Mouse (Mus musculus) MEL-GATA-1-ER (cell line): ENCODE measurements around the gene Furin.

Source experiments
- DNase-seq: peaks from one replicate; pipeline ENCODE4 v3.0.0-alpha.2; 2012; ENCODE audit warnings: low read depth; ENCODE audit errors: extremely low read depth

The Furin gene

DNA sequence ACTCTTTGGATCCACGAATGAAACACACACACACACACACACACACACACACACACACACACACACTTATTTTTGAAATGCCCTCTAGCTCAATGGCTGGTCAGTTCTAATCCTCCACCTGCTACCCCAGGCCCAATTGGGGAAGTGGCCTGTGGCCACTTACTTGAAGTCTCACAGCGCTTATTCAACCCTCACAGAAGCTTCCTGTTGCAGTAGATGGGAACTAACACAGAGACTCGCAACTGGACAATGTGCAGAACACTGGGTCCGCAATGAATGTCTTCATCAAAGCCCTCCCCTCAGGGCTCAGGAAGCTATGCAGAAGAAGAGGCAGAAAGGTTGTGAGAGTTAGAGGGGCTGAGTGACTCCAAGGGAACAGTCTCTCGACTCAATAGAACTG, 22.5 kb upstream of the Furin start:
- no peak for DNase-seq

GRCm38 (mm10) chr7:80426363-80426762, 21.1 kb upstream of the Furin start:
- DNase-seq: no peak

GRCm38 (mm10) chr7:80424722-80425121, 19.5 kb upstream of the Furin start:
- no peak for DNase-seq

- no peak for DNase-seq
Measured at GRCm38 (mm10) chr7:80422759-80423480, 17.7 kb upstream of the Furin start.

DNA sequence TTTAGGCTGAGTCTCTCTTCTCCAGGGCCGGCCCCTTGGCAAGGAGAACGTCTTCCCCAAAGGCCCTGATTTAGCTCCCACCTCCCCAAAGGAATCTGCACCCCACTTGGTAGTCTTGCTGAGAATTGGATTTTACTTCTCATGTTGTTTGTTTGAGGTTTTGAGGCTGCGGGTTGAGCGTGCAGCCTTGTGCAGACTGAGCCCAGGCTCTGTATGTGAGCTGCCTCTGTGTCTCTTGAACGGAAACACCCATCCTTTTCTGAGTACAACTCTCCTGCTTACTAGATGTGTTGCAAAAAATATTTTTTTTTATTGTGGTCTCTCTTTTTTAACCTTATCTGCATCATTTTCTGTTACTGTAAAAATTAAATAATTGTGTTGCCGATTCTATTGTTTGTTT, 16.3 kb upstream of the Furin start:
- DNase-seq: no peak

GRCm38 (mm10) chr7:80420586-80420985, 15.3 kb upstream of the Furin start:
- DNase-seq: no peak

DNA sequence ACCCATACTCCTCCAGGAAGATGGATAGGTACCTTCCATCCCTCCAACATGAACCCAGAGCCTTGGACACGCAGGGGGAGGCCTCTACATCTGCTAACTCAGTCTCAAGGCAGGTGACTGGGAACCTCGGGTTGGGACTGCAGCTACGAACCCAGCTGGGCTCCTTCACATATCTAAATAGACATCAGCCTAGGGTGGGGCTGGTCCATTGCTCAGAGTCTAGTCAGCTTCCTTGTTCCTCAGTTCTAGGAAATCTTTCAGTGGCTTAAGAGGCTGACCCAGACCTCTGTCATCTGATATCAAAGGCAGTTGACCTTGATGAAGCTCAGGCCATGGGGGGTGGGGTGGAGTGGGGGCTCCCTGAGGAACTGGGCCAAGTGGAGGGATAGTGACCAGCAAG, 14.0 kb upstream of the Furin start:
- DNase-seq: no peak

DNA sequence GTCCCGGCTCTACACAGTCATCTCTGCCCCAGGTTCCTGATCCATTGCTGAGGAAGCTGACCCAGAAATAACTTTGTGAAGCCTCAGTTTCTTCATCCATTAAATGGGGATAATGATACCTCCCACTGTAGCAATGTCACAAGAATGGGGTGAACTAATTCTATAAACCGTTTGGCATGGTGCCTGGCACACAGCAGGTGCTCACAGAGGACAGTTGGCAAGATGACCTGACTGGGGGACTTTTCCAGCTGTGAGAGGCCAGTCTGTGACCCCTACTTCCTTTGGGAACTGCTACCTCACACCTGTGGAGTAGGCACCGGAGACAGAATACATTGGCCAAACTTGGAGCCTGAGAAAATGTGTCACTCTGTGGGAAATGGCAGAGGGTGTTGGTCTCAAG, 12.8 kb upstream of the Furin start:
- no peak for DNase-seq

DNA sequence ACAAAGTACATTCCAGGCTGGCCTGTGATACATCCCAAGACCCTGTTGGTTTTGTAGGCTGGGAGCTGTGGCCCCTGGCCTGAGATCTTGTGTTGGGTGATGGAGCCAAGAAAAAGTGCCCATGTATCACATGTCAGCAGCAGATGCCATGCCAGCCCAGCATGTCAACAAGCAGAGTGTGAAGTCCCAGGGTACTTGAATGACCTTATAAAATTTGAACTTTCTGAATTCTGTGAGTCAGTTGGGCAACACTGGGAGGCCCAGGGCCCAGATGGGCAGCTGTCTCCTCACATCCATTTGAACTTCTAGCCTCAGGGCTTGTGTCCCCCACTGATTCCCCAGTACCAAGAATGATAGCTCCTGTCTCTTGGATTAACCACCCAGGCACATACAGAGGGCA, 12.4 kb upstream of the Furin start:
- DNase-seq: no peak

- no peak for DNase-seq
Measured at GRCm38 (mm10) chr7:80416969-80417368, 11.7 kb upstream of the Furin start.

DNA sequence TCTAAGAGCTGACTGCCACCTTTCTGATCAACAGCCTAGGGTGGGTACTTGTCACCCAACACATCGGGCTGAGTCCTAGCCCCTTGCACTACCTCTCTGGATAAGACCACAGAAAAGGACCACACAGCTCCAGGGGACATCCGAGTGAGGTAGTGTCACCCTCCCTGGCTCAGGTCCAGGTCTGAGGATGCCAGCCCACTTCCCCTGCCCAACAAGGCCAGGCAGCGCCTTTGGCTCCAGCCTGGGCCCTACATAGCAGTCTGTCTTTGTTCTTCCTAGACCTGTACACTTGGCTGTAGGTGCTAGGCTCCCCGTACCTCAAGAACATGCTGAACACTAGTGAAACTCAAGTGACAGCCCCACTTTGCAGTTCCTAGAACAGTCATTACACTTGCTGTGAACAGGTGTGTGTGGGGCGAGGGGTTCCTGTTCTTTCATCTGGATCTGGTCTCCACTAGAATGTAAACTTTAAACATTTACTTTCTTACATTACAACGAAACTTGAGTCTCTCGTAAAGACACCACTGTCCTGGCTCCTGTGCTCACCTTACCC, 9.1 kb upstream of the Furin start:
- DNase-seq: no peak

GRCm38 (mm10) chr7:80413512-80414302, 8.5 kb upstream of the Furin start:
- DNase-seq: no peak

DNA sequence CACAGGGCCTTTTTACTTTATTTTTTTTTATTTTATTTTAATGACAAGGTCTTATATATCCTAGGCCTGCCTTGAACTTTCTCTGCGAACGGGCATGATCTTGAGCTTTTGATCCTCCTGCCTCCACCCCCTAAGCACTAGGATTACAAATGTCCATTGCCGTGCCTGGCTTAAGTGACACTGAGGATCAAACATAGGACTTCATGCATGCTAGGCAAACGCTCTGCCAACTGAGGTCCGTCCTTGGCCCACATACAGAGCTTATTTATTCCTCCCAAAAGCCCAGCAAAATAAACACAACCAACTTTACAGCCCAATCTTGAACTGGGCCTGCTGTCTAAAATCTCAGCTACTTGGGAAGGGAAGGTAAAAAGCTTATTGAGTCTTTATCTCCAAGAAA, 7.5 kb upstream of the Furin start:
- no peak for DNase-seq

DNA sequence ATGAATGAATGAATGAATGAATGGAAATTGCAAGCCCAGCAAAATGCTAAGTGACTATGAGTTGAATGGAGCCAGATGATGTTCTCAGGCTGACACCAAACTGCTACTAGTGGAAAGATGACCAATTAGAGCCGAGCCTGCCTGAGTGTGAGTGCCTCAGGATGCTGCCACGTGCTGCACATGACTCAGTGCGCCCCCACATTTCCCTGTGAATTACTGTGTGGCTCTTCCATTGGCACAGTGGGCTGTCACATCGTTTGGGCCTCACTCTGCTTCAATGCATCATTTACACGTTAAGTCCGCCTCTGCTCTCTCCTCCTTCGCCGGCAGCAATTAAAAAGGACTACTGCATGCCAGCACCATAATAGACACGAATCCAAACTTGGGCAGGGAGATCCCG, 7.0 kb upstream of the Furin start:
- no peak for DNase-seq

DNA sequence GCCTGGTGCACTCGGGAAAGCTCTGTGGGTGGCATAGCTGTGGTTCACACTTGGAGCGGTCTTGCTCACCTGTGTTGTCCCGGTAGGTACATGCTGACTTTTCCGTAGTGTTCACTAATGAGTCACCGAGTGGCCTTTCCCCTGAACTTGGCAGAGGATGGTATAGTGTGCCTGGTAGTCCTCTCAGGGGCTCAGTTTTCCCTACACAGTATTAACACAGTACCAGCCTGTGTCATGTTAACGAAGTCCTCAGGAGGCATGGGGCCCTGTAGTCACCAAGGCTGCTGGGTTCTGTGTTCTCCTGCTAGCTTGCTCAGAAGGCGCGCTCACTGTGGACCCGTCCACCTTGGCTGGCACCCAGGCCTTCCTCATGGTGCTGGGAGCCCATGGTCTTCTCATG, 5.1 kb upstream of the Furin start:
- no peak for DNase-seq

DNA sequence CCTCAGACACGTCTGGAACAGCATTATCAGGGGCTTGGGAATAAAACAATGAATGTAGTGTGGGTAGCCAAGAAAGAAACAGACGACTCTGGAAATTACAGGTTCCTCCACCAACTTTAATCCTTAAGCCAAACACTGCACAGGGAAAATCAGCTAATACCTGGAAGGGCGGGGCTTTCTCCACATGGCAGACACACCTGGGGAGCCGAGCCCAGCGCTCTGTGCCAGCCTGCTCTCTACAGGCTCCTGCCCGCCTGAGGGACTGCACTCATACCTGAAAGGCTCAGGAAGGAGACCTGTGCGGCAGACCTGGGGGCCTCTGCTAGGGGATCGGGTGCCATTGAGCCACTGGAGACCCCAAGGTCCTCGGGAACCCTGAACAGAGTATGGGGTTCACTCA, 2.5 kb upstream of the Furin start:
- no peak for DNase-seq

DNA sequence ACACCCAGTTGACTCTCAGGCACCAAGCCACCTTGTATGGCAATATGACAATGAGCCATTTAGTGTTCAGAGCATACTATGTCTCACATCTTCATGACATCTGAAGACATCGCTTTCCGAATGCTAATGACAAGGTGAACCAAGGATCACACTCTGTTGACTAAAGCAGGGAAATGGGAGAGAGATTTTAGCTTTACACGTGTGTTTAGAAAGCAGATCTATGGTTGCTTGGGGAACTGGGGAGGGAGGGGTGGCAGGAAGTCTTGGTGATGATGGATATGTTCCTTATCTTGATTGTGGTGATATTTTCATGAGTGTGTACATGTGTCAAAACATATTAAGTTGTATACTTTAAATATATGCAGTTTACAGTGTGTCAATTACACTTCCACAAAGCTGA, 950 bp upstream of the Furin start:
- DNase-seq: no peak

- no peak for DNase-seq
Measured at GRCm38 (mm10) chr7:80404101-80404894, 938 bp downstream of the Furin start.

- DNase-seq: no peak
Measured at GRCm38 (mm10) chr7:80403551-80403950, 1.7 kb downstream of the Furin start.

GRCm38 (mm10) chr7:80402651-80403321, 2.5 kb downstream of the Furin start:
- no peak for DNase-seq
